Mouse (Mus musculus): ENCODE data around the gene Zfp3. TPM values are rescaled to one million over a fixed set of nuclear protein-coding genes. Genes with fewer than 3 reads are reported as not detected.
"Not testable (repeated sequence)": the region's sequence is repeated elsewhere in the genome, so short reads cannot be mapped to it uniquely, and the experiment has no call there.

Zfp3 gene
- polyA plus RNA-seq, 1 experiment from 2014 or later: 2.2 TPM

DNA sequence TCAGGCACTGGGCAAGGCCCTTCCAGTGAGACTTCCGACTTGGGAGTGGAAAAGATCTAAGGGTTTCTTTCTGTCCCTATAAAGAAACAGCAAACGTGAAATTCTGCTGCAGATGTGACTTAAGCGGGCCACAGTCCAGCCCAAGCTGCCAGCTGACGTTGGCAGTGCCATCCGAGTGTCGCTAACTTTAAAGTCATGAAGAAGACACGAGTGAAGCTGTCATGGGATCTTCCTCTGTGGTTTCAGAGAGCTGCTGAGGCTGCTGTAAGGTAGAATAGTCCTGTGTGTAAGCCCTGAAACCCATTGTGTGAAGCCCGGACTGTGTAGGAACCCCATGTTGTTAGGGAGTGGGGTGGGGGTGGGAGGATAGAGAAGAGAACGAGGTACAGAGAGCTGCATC is 1.4 kb upstream of the Zfp3 start:
- no peak overlapping the region for H3K27ac ChIP-seq
- H3K4me3 ChIP-seq: no peak overlapping the region
- H3K27me3 ChIP-seq (replicated peaks): no peaks in the 10 kb centered on the region
- H3K4me2 ChIP-seq: no peak overlapping the region
- H3K9me3 ChIP-seq (replicated peaks): no peaks in the 10 kb centered on the region
- peaks cover 27% of the 10 kb centered on the region for H3K4me1 ChIP-seq
- WGBS (ENCODE audit: insufficient replicate concordance): 73% methylated on average over 9 of the region's 9 CpGs
- H3K36me3 ChIP-seq: no peaks in the 10 kb centered on the region; the same call in 1 of the 2 replicates
- no peak overlapping the region for H3K9ac ChIP-seq
- no peak for ATAC-seq

DNA sequence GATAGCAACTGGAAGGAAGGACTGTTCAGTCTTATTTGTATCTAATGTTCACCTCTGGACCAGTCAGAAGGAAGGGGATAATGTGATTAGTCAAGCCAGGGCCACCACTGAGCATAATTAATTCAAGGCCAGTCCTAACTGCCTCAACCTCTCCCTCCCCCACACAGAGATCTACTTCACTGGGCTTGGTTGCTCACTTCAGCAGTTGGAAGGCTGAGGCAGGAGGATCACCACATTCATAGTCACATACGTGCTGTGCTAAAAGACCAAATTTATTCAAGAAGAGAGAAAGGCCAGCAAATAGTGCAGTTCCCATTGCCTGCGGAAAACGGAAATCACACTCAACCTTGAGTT is 450 bp upstream of the Zfp3 start:
- Histone ChIP-seq H3K9ac (peak overlapping the region; percentile 80), H3K4me1 (peaks cover 27% of the 10 kb centered on the region), H3K4me2 (peak overlapping the region; percentile 90), H3K36me3 (peaks cover 3% of the 10 kb centered on the region; the same call in 1 of the 2 replicates), H3K4me3 (peak overlapping the region; percentile 74), H3K9me3 (replicated peaks) (no peaks in the 10 kb centered on the region), H3K27me3 (replicated peaks) (no peaks in the 10 kb centered on the region), H3K27ac (no peak overlapping the region)
- no peak for ATAC-seq
- whole genome bisulfite sequencing (ENCODE audit: insufficient replicate concordance): 37% methylated on average over 3 of the region's 3 CpGs

DNA sequence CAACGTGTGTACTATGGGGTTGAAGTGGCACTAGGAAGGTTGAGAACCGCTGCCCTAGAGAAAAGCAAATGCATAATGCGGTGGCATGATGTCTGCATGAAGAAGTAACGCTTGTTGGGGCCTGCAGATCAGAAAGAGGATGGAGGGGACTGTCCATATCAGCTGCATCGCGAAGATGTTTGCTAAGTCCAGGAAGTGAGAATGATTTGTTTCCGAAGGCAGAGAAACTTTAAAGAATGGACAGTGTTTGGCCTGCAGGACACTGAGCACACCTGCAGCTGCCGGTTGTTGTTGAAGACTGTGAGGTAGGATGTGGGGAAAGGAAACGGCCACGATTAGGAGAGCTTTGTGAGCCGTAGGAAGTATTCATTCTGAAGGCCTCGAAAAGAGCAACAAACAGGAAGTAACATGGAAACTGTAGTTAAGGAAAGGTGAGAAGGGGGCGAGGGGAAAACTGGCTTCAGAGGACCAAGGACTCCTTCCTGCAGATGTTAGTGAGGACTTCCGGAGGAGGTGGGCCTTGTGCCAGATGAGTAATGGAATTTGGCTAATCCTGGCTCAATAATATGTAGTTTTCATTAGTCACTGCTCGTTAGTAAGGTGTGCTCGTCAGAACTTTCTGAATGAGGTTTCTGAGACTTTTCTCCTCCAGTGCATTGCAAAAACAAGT is 1.9 kb downstream of the Zfp3 start:
- Histone ChIP-seq H3K27me3 (replicated peaks) (no peaks in the 10 kb centered on the region), H3K4me1 (peaks cover 30% of the 10 kb centered on the region), H3K9ac (no peak overlapping the region), H3K4me3 (no peak overlapping the region), H3K36me3 (peaks cover 6% of the 10 kb centered on the region), H3K9me3 (replicated peaks) (no peaks in the 10 kb centered on the region), H3K4me2 (peak overlapping the region; percentile 90), H3K27ac (no peak overlapping the region)
- no peak for ATAC-seq
- 57% methylated on average over 16 of the region's 16 CpGs for WGBS (ENCODE audit: insufficient replicate concordance)

- no peak overlapping the region for H3K4me2 ChIP-seq
- H3K9me3 ChIP-seq (replicated peaks): no peaks in the 10 kb centered on the region
- peaks cover 31% of the 10 kb centered on the region for H3K36me3 ChIP-seq
- no peak overlapping the region for H3K9ac ChIP-seq
- no peak for ATAC-seq
- no peak overlapping the region for H3K4me3 ChIP-seq
- H3K27ac ChIP-seq: no peak overlapping the region
- H3K27me3 ChIP-seq (replicated peaks): no peaks in the 10 kb centered on the region
- 62% methylated on average over 3 of the region's 3 CpGs for WGBS (ENCODE audit: insufficient replicate concordance)
- H3K4me1 ChIP-seq: peaks cover 12% of the 10 kb centered on the region
Observed at GRCm38 (mm10) chr11:70770804-70771203, 6.8 kb downstream of the Zfp3 start.

- no peaks in the 10 kb centered on the region for H3K27me3 ChIP-seq (replicated peaks)
- no peak overlapping the region for H3K4me3 ChIP-seq
- H3K36me3 ChIP-seq: peaks cover 14% of the 10 kb centered on the region
- no peak overlapping the region for H3K9ac ChIP-seq
- H3K4me1 ChIP-seq: 0 out of 2 replicates have a peak, but pooled peaks cover 5% of the 10 kb centered on the region
- H3K9me3 ChIP-seq (replicated peaks): no peaks in the 10 kb centered on the region
- ATAC-seq: peak; percentile 64; the same call in 1 of the 2 replicates
- no peak overlapping the region for H3K27ac ChIP-seq
- WGBS (ENCODE audit: insufficient replicate concordance): 25% methylated on average over 17 of the region's 17 CpGs
- no peak overlapping the region for H3K4me2 ChIP-seq
Observed at GRCm38 (mm10) chr11:70776830-70777571, 13.0 kb downstream of the Zfp3 start.

DNA sequence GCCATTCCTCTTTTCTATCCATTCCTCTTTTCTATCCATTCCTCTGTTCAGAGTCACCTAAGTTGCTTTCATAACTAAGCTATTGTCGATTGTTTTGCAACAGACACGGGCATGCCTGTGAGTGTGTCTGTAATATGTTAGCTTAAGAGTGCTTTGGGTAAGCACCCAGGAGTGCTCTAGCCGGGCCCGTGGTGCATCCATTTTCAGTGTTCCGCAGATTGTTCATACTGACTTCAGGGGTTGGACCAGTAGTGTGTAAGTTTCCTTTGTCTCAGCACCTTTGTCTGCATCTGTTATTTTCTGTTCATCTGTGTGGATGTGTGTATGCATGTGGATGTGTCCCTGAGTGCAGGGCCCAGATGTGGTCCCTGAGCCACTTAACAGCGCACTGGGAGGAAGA is 13.6 kb downstream of the Zfp3 start:
- H3K4me1 ChIP-seq: 0 out of 2 replicates have a peak, but pooled peaks cover 5% of the 10 kb centered on the region
- H3K27ac ChIP-seq: no peak overlapping the region
- H3K9me3 ChIP-seq (replicated peaks): no peaks in the 10 kb centered on the region
- H3K36me3 ChIP-seq: peaks cover 8% of the 10 kb centered on the region; the same call in 1 of the 2 replicates
- WGBS (ENCODE audit: insufficient replicate concordance): 58% methylated on average over 6 of the region's 6 CpGs
- H3K27me3 ChIP-seq (replicated peaks): no peaks in the 10 kb centered on the region
- ATAC-seq: no peak
- H3K4me2 ChIP-seq: no peak overlapping the region
- H3K4me3 ChIP-seq: no peak overlapping the region
- H3K9ac ChIP-seq: no peak overlapping the region

DNA sequence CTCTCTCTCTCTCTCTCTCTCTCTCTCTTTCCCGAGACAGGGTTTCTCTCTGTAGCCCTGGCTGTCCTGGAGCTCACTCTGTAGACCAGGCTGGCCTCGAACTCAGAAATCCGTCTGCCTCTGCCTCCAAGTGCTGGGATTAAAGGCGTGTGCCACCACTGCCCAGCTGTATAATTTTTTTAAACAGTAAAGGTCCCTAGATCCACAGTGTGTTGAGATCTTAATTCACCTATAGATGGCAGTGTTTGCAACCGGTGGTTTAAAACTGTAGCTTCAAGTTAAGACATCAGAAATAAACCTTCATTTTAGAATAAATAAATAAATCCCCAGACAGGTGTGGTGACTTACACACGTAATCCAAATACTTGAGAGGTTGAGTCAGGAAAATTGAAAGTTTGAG is 14.0 kb downstream of the Zfp3 start:
- not testable (repeated sequence) for H3K27ac ChIP-seq; H3K4me2 ChIP-seq; H3K9me3 ChIP-seq (replicated peaks); ATAC-seq; H3K27me3 ChIP-seq (replicated peaks); H3K4me3 ChIP-seq; H3K4me1 ChIP-seq; H3K36me3 ChIP-seq; H3K9ac ChIP-seq
- WGBS (ENCODE audit: insufficient replicate concordance): 22% methylated on average over 6 of the region's 6 CpGs

GRCm38 (mm10) chr11:70785908-70786307 is 21.9 kb downstream of the Zfp3 start:
- Histone ChIP-seq H3K4me3 (no peak overlapping the region), H3K4me1 (no peaks in the 10 kb centered on the region), H3K9me3 (replicated peaks) (no peaks in the 10 kb centered on the region), H3K4me2 (no peak overlapping the region), H3K36me3 (no peaks in the 10 kb centered on the region), H3K27me3 (replicated peaks) (no peaks in the 10 kb centered on the region), H3K27ac (no peak overlapping the region), H3K9ac (no peak overlapping the region)
- WGBS (ENCODE audit: insufficient replicate concordance): 28% methylated on average over 2 of the region's 2 CpGs
- ATAC-seq: no peak

- Histone ChIP-seq H3K27ac (no peak overlapping the region), H3K9ac (no peak overlapping the region), H3K4me2 (no peak overlapping the region), H3K4me3 (no peak overlapping the region), H3K4me1 (no peaks in the 10 kb centered on the region), H3K36me3 (no peaks in the 10 kb centered on the region), H3K27me3 (replicated peaks) (no peaks in the 10 kb centered on the region), H3K9me3 (replicated peaks) (no peaks in the 10 kb centered on the region)
- no peak for ATAC-seq
- 44% methylated on average over 11 of the region's 11 CpGs for WGBS (ENCODE audit: insufficient replicate concordance)
Observed at GRCm38 (mm10) chr11:70787052-70787451, 23.0 kb downstream of the Zfp3 start.

DNA sequence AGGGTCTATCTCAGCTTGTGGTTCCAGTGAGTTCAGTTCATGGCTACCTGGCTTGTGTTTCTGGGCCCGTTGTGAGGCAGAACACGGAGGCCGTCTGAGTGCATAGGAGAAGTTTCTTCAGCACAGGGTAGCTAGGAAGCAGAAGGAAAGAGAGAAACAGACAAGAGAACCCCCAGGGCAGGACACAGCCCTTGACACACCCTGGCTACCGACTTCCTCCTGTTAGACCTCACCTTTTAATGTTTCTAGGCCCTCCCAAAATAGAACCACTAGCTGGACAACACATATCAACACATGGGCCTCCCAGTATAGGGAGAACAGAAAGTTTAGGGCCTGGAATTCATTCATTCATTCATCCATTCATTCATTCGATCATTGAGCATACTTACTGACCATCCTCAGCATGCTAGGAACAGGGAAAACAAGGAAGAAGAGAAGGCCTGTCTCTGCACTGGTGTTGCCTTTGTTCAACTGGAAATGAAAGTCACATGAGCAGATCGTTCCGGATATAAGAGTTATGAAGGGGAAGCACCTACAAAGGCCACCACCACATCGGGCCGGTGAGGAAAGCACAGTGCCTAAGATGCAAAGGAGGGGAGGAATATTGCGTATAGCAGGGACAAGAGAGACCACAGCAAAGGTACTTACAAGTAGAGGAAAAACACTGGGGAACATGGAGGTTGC is 25.1 kb downstream of the Zfp3 start:
- ATAC-seq: no peak
- H3K4me1 ChIP-seq: no peaks in the 10 kb centered on the region
- H3K27me3 ChIP-seq (replicated peaks): peaks cover 2% of the 10 kb centered on the region; the same call in 1 of the 2 replicates
- WGBS (ENCODE audit: insufficient replicate concordance): 64% methylated on average over 10 of the region's 10 CpGs
- H3K27ac ChIP-seq: no peak overlapping the region
- H3K9me3 ChIP-seq (replicated peaks): no peaks in the 10 kb centered on the region
- H3K36me3 ChIP-seq: no peaks in the 10 kb centered on the region
- no peak overlapping the region for H3K4me3 ChIP-seq
- no peak overlapping the region for H3K9ac ChIP-seq
- H3K4me2 ChIP-seq: no peak overlapping the region

DNA sequence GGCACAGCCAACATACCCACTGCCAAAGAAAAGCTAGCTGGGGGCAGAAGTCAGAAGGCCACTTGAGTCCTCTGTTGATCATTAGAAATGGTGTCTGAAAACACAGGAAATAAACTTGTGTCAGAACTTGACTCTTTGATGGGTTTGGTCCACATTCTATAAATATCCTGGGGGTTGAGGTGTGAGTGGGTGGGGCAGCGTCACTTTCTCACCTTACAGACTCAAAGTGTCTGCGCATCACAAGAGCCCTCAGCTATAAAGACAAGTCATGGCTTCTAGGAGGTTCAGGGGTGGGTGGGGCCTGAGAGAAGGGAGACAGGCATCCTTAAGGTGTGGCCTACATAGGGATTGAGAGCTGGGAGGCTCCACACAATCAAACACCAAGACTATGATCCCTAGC is 26.4 kb downstream of the Zfp3 start:
- H3K4me3 ChIP-seq: no peak overlapping the region
- no peak for ATAC-seq
- WGBS (ENCODE audit: insufficient replicate concordance): 67% methylated on average over 2 of the region's 2 CpGs

More for the DNA sequence above, 26.4 kb downstream of the Zfp3 start:
- Histone ChIP-seq H3K9ac (no peak overlapping the region), H3K36me3 (no peaks in the 10 kb centered on the region), H3K27me3 (replicated peaks) (peaks cover 6% of the 10 kb centered on the region; the same call in 1 of the 2 replicates), H3K27ac (no peak overlapping the region), H3K9me3 (replicated peaks) (no peaks in the 10 kb centered on the region), H3K4me1 (no peaks in the 10 kb centered on the region), H3K4me2 (no peak overlapping the region)
